Mouse (Mus musculus) hindbrain, embryonic 10.5 days (tissue): ENCODE measurements at regions not wholly inside any gene's neighbourhood (a gene's known extent, or its start where the extent isn't known, plus 50 kb on each side); places are given as distances from the start of the nearest gene placed in this dataset.

Experiments used
- DNase-seq: peaks from one replicate; pipeline ENCODE4 v3.0.0-alpha.2; 2017; ENCODE audit warnings: low spot score
- H3K27ac ChIP-seq: fragments of 300-500 bp; sonication (generic); 2 replicates; pipeline ENCODE4 v1.5.1; 2016; ENCODE audit warnings: mild to moderate bottlenecking, moderate library complexity
- H3K27me3 ChIP-seq: fragments of 300-500 bp; sonication (generic); 2 replicates; pipeline ENCODE4 v1.6.1; 2016; ENCODE audit warnings: mild to moderate bottlenecking; ENCODE audit not compliant: poor library complexity, insufficient read depth, severe bottlenecking
- H3K36me3 ChIP-seq: fragments of 300-500 bp; sonication (generic); 2 replicates; pipeline ENCODE4 v1.6.1; 2016; ENCODE audit warnings: mild to moderate bottlenecking, moderate library complexity
- H3K4me1 ChIP-seq: fragments of 300-500 bp; sonication (generic); replicated peaks from 2 replicates; pipeline ENCODE4 v1.6.1; 2016; ENCODE audit warnings: mild to moderate bottlenecking
- H3K4me3 ChIP-seq: fragments of 300-500 bp; sonication (generic); 2 replicates; pipeline ENCODE4 v1.5.1; 2016; ENCODE audit warnings: mild to moderate bottlenecking, moderate library complexity
- H3K9me3 ChIP-seq: fragments of 300-500 bp; sonication (generic); 2 replicates; pipeline ENCODE4 v1.6.1; 2016; ENCODE audit warnings: mild to moderate bottlenecking, moderate library complexity
- whole genome bisulfite sequencing: fragments of 180-500 bp; shearing (Covaris S2); methylation state at CpG from one replicate; pipeline ENCODE4 v1.1.7; 2016; 5-methylcytosine and 5-hydroxymethylcytosine counted together

DNA sequence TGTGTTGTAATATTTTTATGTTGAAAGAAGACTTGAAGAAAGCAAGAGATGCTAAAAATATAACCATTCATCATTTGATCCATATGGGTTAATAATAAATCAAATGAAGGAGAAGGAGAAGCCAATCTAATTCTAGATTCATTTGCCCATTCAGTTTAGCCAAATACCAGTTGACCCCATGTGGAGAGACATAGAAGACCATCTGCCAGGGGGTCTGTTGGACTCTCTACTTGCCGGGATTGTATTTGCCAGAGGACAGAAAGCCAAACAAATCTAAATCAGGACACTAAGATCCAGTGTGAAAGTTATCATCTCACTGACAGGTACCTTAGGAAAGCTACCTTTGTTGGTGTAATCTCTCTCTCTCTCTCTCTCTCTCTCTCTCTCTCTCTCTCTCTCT, 202.5 kb upstream of the Tgfbr2 start:
- Histone ChIP-seq H3K27me3 (no peaks in the 10 kb centered on the region), H3K9me3 (no peaks in the 10 kb centered on the region)
- 35% methylated on average over 1 of the region's 1 CpGs for WGBS

DNA sequence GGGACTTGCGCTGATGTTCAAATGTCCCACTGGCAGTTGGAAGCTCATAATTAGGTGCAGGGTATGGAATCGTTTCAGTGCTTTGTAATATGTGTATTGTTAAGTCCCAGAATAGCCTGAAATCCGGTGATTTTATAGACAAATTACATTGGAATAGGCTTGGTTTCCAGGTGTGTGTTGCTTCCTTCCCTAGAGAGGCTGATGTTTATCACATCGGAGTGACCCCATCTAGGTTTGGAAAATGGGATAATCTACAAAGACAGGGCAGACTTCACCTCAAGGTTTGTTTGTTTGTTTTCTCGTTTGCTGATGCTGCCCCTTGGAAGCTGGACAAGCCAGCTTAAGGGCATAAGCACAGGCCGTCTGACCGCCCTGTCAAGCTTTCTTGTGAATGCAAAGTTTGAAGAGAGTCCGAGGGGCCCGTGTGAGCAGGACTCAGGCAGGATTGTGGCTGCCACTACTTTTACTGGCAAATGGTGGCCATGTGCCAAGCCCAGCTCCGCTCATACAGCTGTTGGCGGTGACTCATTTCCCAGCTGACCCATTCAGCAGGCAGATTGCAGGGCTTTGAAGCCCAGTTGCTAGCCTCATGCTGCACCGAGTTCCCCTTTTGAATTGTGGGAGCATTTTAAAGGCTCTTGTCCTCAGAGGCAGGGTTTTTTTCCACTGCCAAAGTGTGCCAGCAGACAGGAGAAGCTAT, 200.6 kb upstream of the Tgfbr2 start:
- 0 out of 2 replicates have a peak, but pooled peaks cover 5% of the 10 kb centered on the region for H3K4me1 ChIP-seq
- no peaks in the 10 kb centered on the region for H3K36me3 ChIP-seq
- H3K9me3 ChIP-seq, result no peaks in the 10 kb centered on the region
- no peaks in the 10 kb centered on the region for H3K27me3 ChIP-seq
- no peak overlapping the region for H3K4me3 ChIP-seq
- no peak for DNase-seq
- H3K27ac ChIP-seq, result no peak overlapping the region
- 87% methylated on average over 12 of the region's 12 CpGs for WGBS

More for the DNA sequence above, 202.5 kb upstream of the Tgfbr2 start:
- Histone ChIP-seq H3K27ac (no peak overlapping the region), H3K36me3 (no peaks in the 10 kb centered on the region), H3K4me1 (0 out of 2 replicates have a peak, but pooled peaks cover 5% of the 10 kb centered on the region), H3K4me3 (no peak overlapping the region)
- no peak for DNase-seq

DNA sequence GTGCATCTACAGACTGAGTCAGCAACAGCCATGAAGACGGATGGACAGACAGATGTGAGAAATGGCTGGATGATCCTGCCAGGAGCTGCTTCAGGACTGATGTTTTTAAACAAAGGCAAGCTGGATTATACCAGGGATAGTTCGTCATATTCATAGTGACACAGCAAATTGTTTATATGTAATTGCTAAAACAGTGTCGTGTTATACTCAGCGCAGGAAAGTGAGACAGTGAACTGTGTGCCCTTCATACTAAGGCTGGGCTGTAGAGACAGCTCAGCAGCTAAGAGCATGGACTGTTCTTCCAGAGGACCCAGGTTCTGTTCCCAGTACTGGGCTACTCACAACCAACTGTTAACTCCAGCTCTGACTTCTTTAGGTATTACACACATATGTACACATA, 199.2 kb upstream of the Tgfbr2 start:
- no peak overlapping the region for H3K27ac ChIP-seq
- WGBS, result 93% methylated on average over 4 of the region's 4 CpGs
- H3K9me3 ChIP-seq, result no peaks in the 10 kb centered on the region
- H3K27me3 ChIP-seq, result no peaks in the 10 kb centered on the region
- no peak overlapping the region for H3K4me3 ChIP-seq
- 0 out of 2 replicates have a peak, but pooled peaks cover 5% of the 10 kb centered on the region for H3K4me1 ChIP-seq
- no peaks in the 10 kb centered on the region for H3K36me3 ChIP-seq
- no peak for DNase-seq

DNA sequence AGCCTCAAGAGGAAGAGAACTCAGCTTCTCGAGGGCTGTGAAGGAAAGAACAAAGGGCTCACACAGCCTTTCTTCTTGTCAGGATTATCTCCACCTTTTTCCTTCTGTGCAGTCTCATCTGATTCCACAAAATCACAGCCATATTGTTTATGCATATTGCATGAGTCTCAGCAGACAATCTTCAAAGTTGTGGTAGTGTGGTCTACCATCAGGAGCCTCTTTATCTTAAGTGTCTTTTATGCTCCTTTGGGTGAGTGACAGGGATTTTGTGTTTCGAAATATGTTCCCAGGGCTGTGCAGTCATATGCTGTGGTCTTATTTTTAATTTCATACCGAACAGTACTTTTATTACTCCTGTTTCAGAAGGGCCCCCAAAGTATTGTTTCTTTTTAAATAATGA, 198.2 kb upstream of the Tgfbr2 start:
- Histone ChIP-seq H3K4me1 (0 out of 2 replicates have a peak, but pooled peaks cover 8% of the 10 kb centered on the region), H3K27ac (no peak overlapping the region), H3K9me3 (no peaks in the 10 kb centered on the region), H3K36me3 (no peaks in the 10 kb centered on the region), H3K27me3 (no peaks in the 10 kb centered on the region), H3K4me3 (no peak overlapping the region)
- DNase-seq, result no peak
- WGBS, result 73% methylated on average over 3 of the region's 3 CpGs

DNA sequence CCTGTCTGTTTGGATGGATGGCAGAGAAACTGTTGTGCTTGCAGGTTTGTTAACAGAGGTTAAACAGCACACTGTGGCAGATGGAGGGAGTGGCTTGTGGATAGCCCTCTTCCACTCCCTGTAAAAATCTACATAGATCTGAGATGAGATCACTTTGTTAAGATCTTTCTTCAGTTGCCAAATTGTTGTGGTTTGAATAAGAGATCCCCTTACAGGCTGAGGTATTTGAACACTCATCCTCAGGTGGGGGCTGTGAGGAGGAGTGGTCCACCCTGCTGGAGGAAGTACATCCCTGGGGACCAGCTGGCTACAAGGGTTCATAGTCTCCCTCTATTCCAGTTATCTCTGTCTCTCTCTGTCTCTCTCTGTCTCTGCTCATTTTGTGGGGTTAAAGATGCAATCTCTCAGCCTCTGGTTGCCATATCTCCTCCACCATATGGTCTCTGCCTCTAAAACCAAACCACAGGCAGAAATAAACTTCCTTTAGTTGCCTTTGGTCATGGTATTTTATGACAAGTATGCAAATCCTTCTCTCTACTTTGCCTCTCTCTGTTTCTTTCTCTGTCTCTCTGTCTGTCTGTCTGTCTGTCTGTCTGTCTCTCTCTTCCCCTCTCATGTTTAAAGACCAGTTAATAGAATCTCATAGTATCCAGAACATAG, 194.0 kb upstream of the Tgfbr2 start:
- Histone ChIP-seq H3K36me3 (no peaks in the 10 kb centered on the region), H3K9me3 (no peaks in the 10 kb centered on the region), H3K27ac (no peak overlapping the region), H3K4me1 (0 out of 2 replicates have a peak, but pooled peaks cover 7% of the 10 kb centered on the region), H3K4me3 (no peak overlapping the region), H3K27me3 (no peaks in the 10 kb centered on the region)
- no peak for DNase-seq

DNA sequence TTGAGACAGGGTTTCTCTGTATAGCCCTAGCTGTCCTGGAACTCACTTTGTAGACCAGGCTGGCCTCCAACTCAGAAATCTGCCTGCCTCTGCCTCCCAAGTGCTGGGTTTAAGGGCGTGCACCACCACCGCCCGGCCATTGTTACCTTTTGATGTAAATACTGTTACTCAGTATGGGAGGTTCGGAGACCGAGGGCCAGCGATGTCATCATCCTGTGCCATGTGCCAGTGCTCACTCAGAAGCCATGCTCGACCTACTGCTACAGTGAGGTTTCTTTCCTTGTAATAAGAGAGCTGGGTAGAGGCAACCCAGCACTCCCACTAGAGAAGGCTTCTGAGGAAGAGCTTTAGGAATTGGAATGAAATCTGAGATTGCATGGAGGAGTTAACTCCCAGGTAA, 191.6 kb upstream of the Tgfbr2 start:
- Histone ChIP-seq H3K36me3 (no peaks in the 10 kb centered on the region), H3K9me3 (peaks cover 3% of the 10 kb centered on the region; the same call in 1 of the 2 replicates), H3K27ac (no peak overlapping the region), H3K4me3 (no peak overlapping the region), H3K4me1 (0 out of 2 replicates have a peak, but pooled peaks cover 7% of the 10 kb centered on the region), H3K27me3 (no peaks in the 10 kb centered on the region)
- WGBS, result 88% methylated on average over 7 of the region's 7 CpGs
- no peak for DNase-seq

DNA sequence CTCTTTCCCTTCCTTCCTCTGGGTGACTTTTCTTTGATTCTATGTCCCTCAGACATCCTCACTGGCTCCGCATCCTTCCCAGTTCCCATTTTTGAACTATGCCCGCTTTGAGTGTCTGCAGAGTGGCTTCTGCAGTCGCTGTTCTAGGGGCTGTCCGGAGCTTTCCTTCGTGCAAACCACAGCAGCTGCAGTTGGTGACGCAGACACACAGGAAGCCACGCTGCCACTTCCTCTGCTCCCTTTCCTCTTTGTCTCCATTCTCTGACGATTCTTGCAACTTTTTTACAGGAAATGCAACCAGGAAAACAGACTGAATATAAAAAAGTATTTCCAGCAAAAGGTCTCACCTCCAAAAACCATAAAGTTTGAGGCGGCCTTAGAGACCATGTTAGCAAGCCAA, 191.0 kb upstream of the Tgfbr2 start:
- Histone ChIP-seq H3K27me3 (no peaks in the 10 kb centered on the region), H3K27ac (no peak overlapping the region), H3K4me3 (no peak overlapping the region), H3K36me3 (no peaks in the 10 kb centered on the region), H3K9me3 (peaks cover 4% of the 10 kb centered on the region; the same call in 1 of the 2 replicates), H3K4me1 (0 out of 2 replicates have a peak, but pooled peaks cover 7% of the 10 kb centered on the region)
- no peak for DNase-seq
- 88% methylated on average over 9 of the region's 9 CpGs for WGBS

DNA sequence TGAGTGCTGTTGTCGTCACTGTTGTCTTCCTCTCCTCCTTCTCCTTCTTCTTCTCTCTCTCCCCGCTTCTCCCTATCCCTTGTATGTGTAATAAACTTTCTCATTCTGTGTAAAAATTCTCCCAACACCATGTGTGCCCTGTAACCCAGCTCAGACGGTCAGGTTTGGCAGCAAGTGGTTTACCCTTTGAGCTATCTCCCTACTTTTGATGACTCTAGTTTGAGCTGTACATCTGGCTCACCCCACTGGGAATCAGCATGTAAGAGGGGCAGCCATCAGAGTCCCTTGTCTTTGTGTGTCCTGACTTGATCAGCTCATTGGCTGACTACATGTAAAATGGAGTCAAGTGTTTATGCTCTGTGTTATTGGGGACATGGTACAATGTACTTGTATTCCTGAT, 190.5 kb upstream of the Tgfbr2 start:
- Histone ChIP-seq H3K4me1 (0 out of 2 replicates have a peak, but pooled peaks cover 7% of the 10 kb centered on the region), H3K27me3 (no peaks in the 10 kb centered on the region), H3K36me3 (no peaks in the 10 kb centered on the region), H3K4me3 (no peak overlapping the region), H3K9me3 (peaks cover 4% of the 10 kb centered on the region; the same call in 1 of the 2 replicates), H3K27ac (no peak overlapping the region)
- no peak for DNase-seq
- WGBS, result 73% methylated on average over 3 of the region's 3 CpGs

DNA sequence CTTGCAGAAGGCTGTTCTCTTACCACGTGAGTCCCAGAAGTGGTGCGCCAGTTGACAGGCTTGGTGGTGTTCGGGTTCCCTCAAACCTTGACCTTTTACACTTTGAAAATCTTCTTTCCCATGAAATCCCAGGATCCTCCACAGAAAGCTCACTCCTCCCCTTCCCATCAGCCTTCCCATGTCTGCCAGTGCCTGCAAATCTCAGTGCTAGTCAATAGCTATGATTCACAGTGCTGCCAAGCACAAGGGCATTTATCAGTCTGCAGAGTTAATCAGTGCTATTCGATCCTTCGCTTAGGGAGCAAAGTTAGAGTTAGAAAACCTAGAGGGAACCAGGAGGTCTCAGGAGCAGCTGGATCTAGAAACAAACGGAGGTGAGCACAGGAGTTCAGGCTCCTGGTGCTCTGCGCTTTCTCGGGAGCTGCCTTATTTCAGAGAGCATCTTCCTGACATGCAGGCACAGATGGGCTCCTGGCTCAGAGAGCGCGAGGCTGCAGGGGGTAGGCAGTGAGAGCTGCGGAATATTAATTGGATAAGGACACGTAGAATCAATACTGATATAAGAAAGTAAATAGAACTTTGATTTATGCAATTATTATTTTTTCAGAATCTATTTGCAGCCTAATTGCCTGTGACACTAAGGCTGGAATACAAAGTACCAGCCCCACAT, 190.0 kb upstream of the Tgfbr2 start:
- Histone ChIP-seq H3K27ac (no peak overlapping the region), H3K27me3 (no peaks in the 10 kb centered on the region), H3K4me3 (no peak overlapping the region), H3K9me3 (peaks cover 4% of the 10 kb centered on the region; the same call in 1 of the 2 replicates), H3K36me3 (no peaks in the 10 kb centered on the region), H3K4me1 (0 out of 2 replicates have a peak, but pooled peaks cover 7% of the 10 kb centered on the region)
- no peak for DNase-seq
- WGBS, result 81% methylated on average over 12 of the region's 12 CpGs

DNA sequence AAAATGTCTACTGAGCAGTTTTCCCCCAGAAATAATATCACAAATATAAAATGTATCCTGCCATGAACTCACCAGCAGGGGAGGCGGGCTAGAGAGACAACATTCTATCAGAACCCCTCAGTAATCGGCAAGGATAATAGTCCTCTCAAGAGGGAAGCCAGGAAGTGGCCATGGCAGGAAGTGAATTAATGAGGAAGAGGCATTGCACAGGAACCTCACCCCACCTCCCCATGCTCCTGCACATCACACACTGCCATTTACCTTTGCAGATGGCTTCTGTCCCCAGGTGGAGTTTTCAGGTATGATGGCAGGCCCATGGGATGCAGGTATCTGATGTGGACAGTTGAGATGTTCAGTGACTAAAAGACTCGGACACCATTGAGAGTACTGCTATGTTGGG, 185.9 kb upstream of the Tgfbr2 start:
- Histone ChIP-seq H3K27me3 (no peaks in the 10 kb centered on the region), H3K27ac (no peak overlapping the region), H3K36me3 (no peaks in the 10 kb centered on the region), H3K9me3 (peaks cover 4% of the 10 kb centered on the region; the same call in 1 of the 2 replicates), H3K4me1 (0 out of 2 replicates have a peak, but pooled peaks cover 3% of the 10 kb centered on the region), H3K4me3 (no peak overlapping the region)
- 86% methylated on average over 3 of the region's 3 CpGs for WGBS
- DNase-seq, result no peak

DNA sequence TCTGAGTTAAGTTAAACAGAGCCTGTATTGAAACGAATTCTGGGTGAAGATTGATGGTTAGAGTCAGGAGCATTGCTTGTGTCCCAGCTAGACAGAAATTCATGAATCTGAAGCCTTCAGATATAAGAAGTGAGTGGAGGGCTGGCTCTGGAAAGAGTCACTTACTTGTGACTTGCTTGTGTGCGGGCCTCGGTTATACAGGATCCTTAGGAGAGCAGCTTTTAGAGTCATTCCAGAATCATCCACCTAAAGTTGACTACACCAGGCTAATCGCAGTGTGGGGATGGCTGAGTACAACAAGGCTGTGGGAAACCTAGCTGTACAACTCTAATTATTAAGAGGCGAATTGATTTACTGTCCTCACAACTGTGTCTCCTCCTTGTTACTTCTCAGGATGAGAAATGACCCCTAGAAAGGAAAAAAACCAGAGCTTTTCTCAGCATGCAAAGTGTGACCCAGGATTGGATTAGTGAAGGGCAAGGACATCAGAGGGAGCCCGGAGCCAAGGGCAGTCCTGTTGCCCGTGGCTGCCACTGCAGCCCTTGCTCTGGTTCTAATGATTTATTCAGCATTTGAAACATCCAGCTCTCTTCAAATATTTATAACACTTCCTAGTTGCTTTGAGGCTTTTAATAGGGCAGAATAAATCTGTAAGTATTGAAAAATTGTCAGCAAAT, 179.0 kb upstream of the Tgfbr2 start:
- WGBS, result 87% methylated on average over 7 of the region's 7 CpGs
- no peaks in the 10 kb centered on the region for H3K4me1 ChIP-seq
- DNase-seq, result no peak
- H3K27me3 ChIP-seq, result no peaks in the 10 kb centered on the region
- no peaks in the 10 kb centered on the region for H3K9me3 ChIP-seq
- H3K4me3 ChIP-seq, result no peak overlapping the region
- H3K27ac ChIP-seq, result no peak overlapping the region; the same call in 1 of the 2 replicates
- no peaks in the 10 kb centered on the region for H3K36me3 ChIP-seq

DNA sequence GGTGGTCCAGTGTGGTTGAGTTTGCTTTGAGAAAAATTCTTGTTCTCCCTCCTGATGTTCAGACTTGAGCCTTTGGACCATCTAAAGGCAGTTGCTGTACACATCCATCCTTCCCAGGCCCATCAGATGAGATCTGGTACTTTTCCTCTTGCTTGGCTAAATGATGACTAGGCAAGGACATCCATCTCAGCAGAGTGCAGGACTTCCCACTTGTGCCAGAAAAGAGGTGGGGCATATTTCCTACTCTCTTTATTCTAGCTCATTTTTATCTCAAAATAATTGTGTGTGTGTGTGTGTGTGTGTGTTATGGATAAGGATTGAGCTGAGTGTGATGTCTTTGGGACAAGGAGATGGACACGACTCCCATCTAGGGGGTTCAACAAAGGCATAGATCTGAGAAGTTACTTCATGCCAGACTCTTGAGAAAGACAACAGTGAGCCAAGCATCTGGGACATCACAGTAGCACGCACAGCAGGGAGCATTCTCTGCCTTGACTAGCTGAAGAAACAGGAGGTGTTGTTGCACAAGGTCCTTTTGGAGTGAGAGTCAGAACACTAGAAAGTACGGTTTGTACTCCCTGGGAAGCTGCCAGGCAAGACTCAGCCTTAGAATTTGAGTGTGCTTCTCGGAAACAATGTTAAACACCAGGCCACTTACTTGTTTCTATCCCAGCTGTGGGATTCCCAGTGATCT, 177.8 kb upstream of the Tgfbr2 start:
- no peaks in the 10 kb centered on the region for H3K9me3 ChIP-seq
- DNase-seq, result no peak
- no peak overlapping the region for H3K4me3 ChIP-seq
- H3K36me3 ChIP-seq, result no peaks in the 10 kb centered on the region
- H3K27ac ChIP-seq, result no peak overlapping the region
- 86% methylated on average over 4 of the region's 4 CpGs for WGBS
- no peaks in the 10 kb centered on the region for H3K4me1 ChIP-seq
- no peaks in the 10 kb centered on the region for H3K27me3 ChIP-seq
